Comparison of ENCODE assay signal across 8 mouse cellular contexts in genomic region chr14:24486773-24487227, GRCm38 (mm10). TPM values are rescaled to one million over a fixed set of nuclear protein-coding genes. Genes with fewer than 3 reads are reported as not detected.
DNase-seq lines count a peak whose midpoint lies in the region; ATAC-seq and TF ChIP-seq lines count a peak whose summit lies in the region.

TSS of gene Polr3a (minus strand) at chr14:24487058.
TSS of gene Rps24 (plus strand) at chr14:24487125.

- WGBS in hindbrain, embryonic 10.5 days: under 1% methylated on average over 30 of the region's 30 CpGs
- under 1% methylated on average over 30 of the region's 30 CpGs for WGBS in lung, postnatal 0 days

- no peaks in the 10 kb centered on the region for H3K27me3 ChIP-seq in hindbrain, embryonic 10.5 days (ENCODE audit: insufficient read depth, poor library complexity, severe bottlenecking)
- no peaks in the 10 kb centered on the region for H3K27me3 ChIP-seq in lung, postnatal 0 days (replicated peaks; ENCODE audit: insufficient read depth, low read length)

- peak within 1 kb of the TSS; percentile 74 for H3K9ac ChIP-seq in lung, postnatal 0 days (replicated peaks; ENCODE audit: low read depth)

- TF ChIP-seq EP300 in lung, postnatal 0 days (IDR thresholded peaks at IDR 0.05): 0 out of 2 replicates have a peak, but pooled peaks have one; percentile 65

- peak; percentile 73 for ATAC-seq in lung, postnatal 0 days

- TF ChIP-seq CTCF in lung, postnatal 0 days (IDR thresholded peaks at IDR 0.05): peak; percentile 91

- H3K36me3 ChIP-seq in hindbrain, embryonic 10.5 days: peaks cover 30% of the 10 kb centered on the region
- peaks cover 19% of the 10 kb centered on the region for H3K36me3 ChIP-seq in lung, postnatal 0 days (ENCODE audit: insufficient read depth, low read length)

- peaks cover 20% of the 10 kb centered on the region for H3K4me1 ChIP-seq in hindbrain, embryonic 10.5 days (replicated peaks)
- peaks cover 7% of the 10 kb centered on the region; the same call in 1 of the 2 replicates for H3K4me1 ChIP-seq in lung, postnatal 0 days (ENCODE audit: insufficient read depth, low read depth, low read length)

- peak within 1 kb of the TSS; percentile 75 for H3K4me2 ChIP-seq in lung, postnatal 0 days (replicated peaks; ENCODE audit: low read depth, low read length)

- H3K9me3 ChIP-seq in hindbrain, embryonic 10.5 days: no peaks in the 10 kb centered on the region
- no peaks in the 10 kb centered on the region for H3K9me3 ChIP-seq in lung, postnatal 0 days (ENCODE audit: low read length)

- H3K27ac ChIP-seq in hindbrain, embryonic 10.5 days: peak within 1 kb of the TSS; percentile 89
- H3K27ac ChIP-seq in lung, postnatal 0 days (ENCODE audit: low read length): peak within 1 kb of the TSS; percentile 60

- DNase-seq in MEL-GATA-1-ER (ENCODE audit: extremely low read depth, low read depth): peak; percentile 85
- peak; percentile 90 for DNase-seq in cerebellum, adult 8-10 months
- peak; percentile 96 for DNase-seq in forelimb bud, embryonic 11.5 days (ENCODE audit: low read depth, low spot score)
- DNase-seq in hindbrain, embryonic 10.5 days (ENCODE audit: low spot score): peak; percentile 95
- peak; percentile 94 for DNase-seq in layer of hippocampus, adult 9-11 months
- peak; percentile 97 for DNase-seq in lung, postnatal 0 days (ENCODE audit: low spot score)
- peak; percentile 80 for DNase-seq in ovary, postnatal 14 days (ENCODE audit: low spot score)
- DNase-seq in thymus, postnatal 14 days: peak; percentile 91

- peak within 1 kb of the TSS; percentile 91 for H3K4me3 ChIP-seq in hindbrain, embryonic 10.5 days
- H3K4me3 ChIP-seq in lung, postnatal 0 days (ENCODE audit: low read depth, low read length): peak within 1 kb of the TSS; percentile 60

RNA-seq across cellular contexts. Expression of gene Polr3a, which starts in this region (rescaled TPM):
- 19.2 and 22.4 TPM in 2 replicates for polyA plus RNA-seq in hindbrain, embryonic 10.5 days (2016; fragmentation: Nextera tagmentation; extraction: Ambion mirVana)
- 8.4 and 10.1 TPM in 2 replicates for polyA plus RNA-seq in lung, postnatal 0 days (2015; fragmentation: Nextera tagmentation; extraction: Ambion mirVana)

RNA-seq across cellular contexts. Expression of gene Rps24, which starts in this region (rescaled TPM):
- polyA plus RNA-seq in hindbrain, embryonic 10.5 days (2016; fragmentation: Nextera tagmentation; extraction: Ambion mirVana): 962 and 1,047 TPM in 2 replicates
- 752 and 791 TPM in 2 replicates for polyA plus RNA-seq in lung, postnatal 0 days (2015; fragmentation: Nextera tagmentation; extraction: Ambion mirVana)

Comparison
In these comparisons a context has a peak if more than half of its experiments do, and no peak if none do; other contexts are left out.
1. Peak in every context shown above with its lines: DNase-seq, ATAC-seq, H3K4me3 ChIP-seq and H3K27ac ChIP-seq.